Mouse (Mus musculus): ENCODE results near the gene Krtap9-3. TPM values are rescaled to one million over a fixed set of nuclear protein-coding genes. Genes with fewer than 3 reads are reported as not detected.
"Not testable (repeated sequence)": the region's sequence is repeated elsewhere in the genome, so short reads cannot be mapped to it uniquely, and the experiment has no call there.

Gene Krtap9-3
- polyA plus RNA-seq, 1 experiment from 2014 or later, result not detected

- ATAC-seq (ENCODE audit: low read depth) (no peak), DNase-seq (ENCODE audit: low spot score) (no peak)
- H3K9me3 ChIP-seq (ENCODE audit: control insufficient read depth, low read length), result no peaks in the 10 kb centered on the region
- H3K4me3 ChIP-seq (ENCODE audit: low read depth, low read length), result no peak within 1 kb of the TSS
- no peaks in the 10 kb centered on the region for H3K4me1 ChIP-seq (ENCODE audit: control insufficient read depth, insufficient read depth, low read length)
- no peaks in the 10 kb centered on the region for H3K27me3 ChIP-seq (replicated peaks; ENCODE audit: control insufficient read depth, insufficient read depth, low read length)
- no peak within 1 kb of the TSS for H3K9ac ChIP-seq (ENCODE audit: low read depth, low read length)
- H3K4me2 ChIP-seq (ENCODE audit: low read depth, low read length), result no peak within 1 kb of the TSS
- H3K36me3 ChIP-seq (ENCODE audit: control insufficient read depth, insufficient read depth, low read length), result no peaks in the 10 kb centered on the region
- 67% methylated on average over 4 of the region's 4 CpGs for WGBS
- no peak within 1 kb of the TSS for H3K27ac ChIP-seq (replicated peaks; ENCODE audit: low read depth, low read length)
Measured at GRCm38 (mm10) chr11:99628138-99628537, 30.2 kb upstream of the Krtap9-3 start, which contains the start of gene Krtap4-1. TSS of gene Krtap4-1 (minus strand) at chr11:99628238.

GRCm38 (mm10) chr11:99620335-99620734, 22.4 kb upstream of the Krtap9-3 start, which contains the start of gene Gm11562:
TSS of gene Gm11562 (minus strand) at chr11:99620435.
- no peaks in the 10 kb centered on the region for H3K9me3 ChIP-seq (ENCODE audit: control insufficient read depth, low read length)
- DNase-seq (ENCODE audit: low spot score) (no peak), ATAC-seq (ENCODE audit: low read depth) (no peak)
- no peaks in the 10 kb centered on the region for H3K27me3 ChIP-seq (replicated peaks; ENCODE audit: control insufficient read depth, insufficient read depth, low read length)
- H3K9ac ChIP-seq (ENCODE audit: low read depth, low read length), result no peak within 1 kb of the TSS
- H3K27ac ChIP-seq (replicated peaks; ENCODE audit: low read depth, low read length), result no peak within 1 kb of the TSS
- no peaks in the 10 kb centered on the region for H3K36me3 ChIP-seq (ENCODE audit: control insufficient read depth, insufficient read depth, low read length)
- no peaks in the 10 kb centered on the region for H3K4me1 ChIP-seq (ENCODE audit: control insufficient read depth, insufficient read depth, low read length)
- WGBS, result 72% methylated on average over 2 of the region's 2 CpGs
- H3K4me2 ChIP-seq (ENCODE audit: low read depth, low read length), result no peak within 1 kb of the TSS
- H3K4me3 ChIP-seq (ENCODE audit: low read depth, low read length), result no peak within 1 kb of the TSS

GRCm38 (mm10) chr11:99614796-99615363, 17.0 kb upstream of the Krtap9-3 start, which contains the start of gene Krtap2-4:
TSS of gene Krtap2-4 (minus strand) at chr11:99614846.
- H3K4me2 ChIP-seq (ENCODE audit: low read depth, low read length), result no peak within 1 kb of the TSS
- ATAC-seq (ENCODE audit: low read depth) (no peak), DNase-seq (ENCODE audit: low spot score) (no peak)
- no peak within 1 kb of the TSS for H3K27ac ChIP-seq (replicated peaks; ENCODE audit: low read depth, low read length)
- WGBS, result 71% methylated on average over 3 of the region's 3 CpGs
- H3K9ac ChIP-seq (ENCODE audit: low read depth, low read length), result no peak within 1 kb of the TSS
- no peaks in the 10 kb centered on the region for H3K27me3 ChIP-seq (replicated peaks; ENCODE audit: control insufficient read depth, insufficient read depth, low read length)
- H3K4me1 ChIP-seq (ENCODE audit: control insufficient read depth, insufficient read depth, low read length), result no peaks in the 10 kb centered on the region
- no peaks in the 10 kb centered on the region for H3K9me3 ChIP-seq (ENCODE audit: control insufficient read depth, low read length)
- no peaks in the 10 kb centered on the region for H3K36me3 ChIP-seq (ENCODE audit: control insufficient read depth, insufficient read depth, low read length)
- H3K4me3 ChIP-seq (ENCODE audit: low read depth, low read length), result no peak within 1 kb of the TSS

GRCm38 (mm10) chr11:99610089-99610488, 12.2 kb upstream of the Krtap9-3 start, which contains the start of gene Gm11937:
TSS of gene Gm11937 (minus strand) at chr11:99610189.
- WGBS, result 54% methylated on average over 1 of the region's 2 CpGs

GRCm38 (mm10) chr11:99609126-99609525, 11.2 kb upstream of the Krtap9-3 start:
- Histone ChIP-seq H3K27ac (replicated peaks; ENCODE audit: low read depth, low read length) (no peak overlapping the region), H3K4me2 (ENCODE audit: low read depth, low read length) (no peak overlapping the region), H3K36me3 (ENCODE audit: control insufficient read depth, insufficient read depth, low read length) (no peaks in the 10 kb centered on the region), H3K9ac (ENCODE audit: low read depth, low read length) (no peak overlapping the region), H3K27me3 (replicated peaks; ENCODE audit: control insufficient read depth, insufficient read depth, low read length) (no peaks in the 10 kb centered on the region), H3K4me3 (ENCODE audit: low read depth, low read length) (no peak overlapping the region), H3K9me3 (ENCODE audit: control insufficient read depth, low read length) (no peaks in the 10 kb centered on the region), H3K4me1 (ENCODE audit: control insufficient read depth, insufficient read depth, low read length) (no peaks in the 10 kb centered on the region)
- ATAC-seq (ENCODE audit: low read depth) (no peak), DNase-seq (ENCODE audit: low spot score) (no peak)
- WGBS, result 54% methylated on average over 1 of the region's 1 CpGs

More at GRCm38 (mm10) chr11:99610089-99610488, 12.2 kb upstream of the Krtap9-3 start, which contains the start of gene Gm11937:
- H3K4me3 ChIP-seq (ENCODE audit: low read depth, low read length); H3K4me1 ChIP-seq (ENCODE audit: control insufficient read depth, insufficient read depth, low read length); H3K9me3 ChIP-seq (ENCODE audit: control insufficient read depth, low read length); H3K36me3 ChIP-seq (ENCODE audit: control insufficient read depth, insufficient read depth, low read length); H3K4me2 ChIP-seq (ENCODE audit: low read depth, low read length); H3K27ac ChIP-seq (replicated peaks; ENCODE audit: low read depth, low read length); H3K9ac ChIP-seq (ENCODE audit: low read depth, low read length); DNase-seq (ENCODE audit: low spot score); H3K27me3 ChIP-seq (replicated peaks; ENCODE audit: control insufficient read depth, insufficient read depth, low read length); ATAC-seq (ENCODE audit: low read depth): not testable (repeated sequence)

GRCm38 (mm10) chr11:99603208-99603607, 5.3 kb upstream of the Krtap9-3 start, which contains the start of gene Gm11938:
TSS of gene Gm11938 (minus strand) at chr11:99603308.
- H3K9me3 ChIP-seq (ENCODE audit: control insufficient read depth, low read length); H3K4me1 ChIP-seq (ENCODE audit: control insufficient read depth, insufficient read depth, low read length); H3K27me3 ChIP-seq (replicated peaks; ENCODE audit: control insufficient read depth, insufficient read depth, low read length); H3K27ac ChIP-seq (replicated peaks; ENCODE audit: low read depth, low read length); H3K9ac ChIP-seq (ENCODE audit: low read depth, low read length); ATAC-seq (ENCODE audit: low read depth); H3K4me2 ChIP-seq (ENCODE audit: low read depth, low read length); H3K36me3 ChIP-seq (ENCODE audit: control insufficient read depth, insufficient read depth, low read length); DNase-seq (ENCODE audit: low spot score); H3K4me3 ChIP-seq (ENCODE audit: low read depth, low read length): not testable (repeated sequence)
- 63% methylated on average over 1 of the region's 1 CpGs for whole genome bisulfite sequencing

- Histone ChIP-seq H3K36me3 (ENCODE audit: control insufficient read depth, insufficient read depth, low read length) (no peaks in the 10 kb centered on the region), H3K9me3 (ENCODE audit: control insufficient read depth, low read length) (no peaks in the 10 kb centered on the region), H3K27ac (replicated peaks; ENCODE audit: low read depth, low read length) (no peak within 1 kb of the TSS), H3K27me3 (replicated peaks; ENCODE audit: control insufficient read depth, insufficient read depth, low read length) (no peaks in the 10 kb centered on the region), H3K4me1 (ENCODE audit: control insufficient read depth, insufficient read depth, low read length) (no peaks in the 10 kb centered on the region), H3K4me3 (ENCODE audit: low read depth, low read length) (no peak within 1 kb of the TSS), H3K9ac (ENCODE audit: low read depth, low read length) (no peak within 1 kb of the TSS), H3K4me2 (ENCODE audit: low read depth, low read length) (no peak within 1 kb of the TSS)
- 91% methylated on average over 3 of the region's 6 CpGs for WGBS
- no peak for ATAC-seq (ENCODE audit: low read depth)
- no peak for DNase-seq (ENCODE audit: low spot score)
Measured at GRCm38 (mm10) chr11:99590981-99591380, 6.9 kb downstream of the Krtap9-3 start, which contains the start of gene Krtap1-3. TSS of gene Krtap1-3 (minus strand) at chr11:99591339.

- H3K4me1 ChIP-seq (ENCODE audit: control insufficient read depth, insufficient read depth, low read length), result no peaks in the 10 kb centered on the region
- H3K27me3 ChIP-seq (replicated peaks; ENCODE audit: control insufficient read depth, insufficient read depth, low read length), result no peaks in the 10 kb centered on the region
- no peak overlapping the region for H3K4me3 ChIP-seq (ENCODE audit: low read depth, low read length)
- DNase-seq (ENCODE audit: low spot score) (no peak), ATAC-seq (ENCODE audit: low read depth) (no peak)
- H3K9ac ChIP-seq (ENCODE audit: low read depth, low read length), result no peak overlapping the region
- no peaks in the 10 kb centered on the region for H3K9me3 ChIP-seq (ENCODE audit: control insufficient read depth, low read length)
- 89% methylated on average over 7 of the region's 7 CpGs for WGBS
- no peak overlapping the region for H3K4me2 ChIP-seq (ENCODE audit: low read depth, low read length)
- H3K36me3 ChIP-seq (ENCODE audit: control insufficient read depth, insufficient read depth, low read length), result no peaks in the 10 kb centered on the region
- no peak overlapping the region for H3K27ac ChIP-seq (replicated peaks; ENCODE audit: low read depth, low read length)
Measured at GRCm38 (mm10) chr11:99585096-99585495, 12.8 kb downstream of the Krtap9-3 start.

GRCm38 (mm10) chr11:99583245-99583704, 14.6 kb downstream of the Krtap9-3 start, which contains the start of gene Krtap1-4:
TSS of gene Krtap1-4 (minus strand) at chr11:99583654.
- ATAC-seq (ENCODE audit: low read depth) (no peak), DNase-seq (ENCODE audit: low spot score) (no peak)
- H3K4me2 ChIP-seq (ENCODE audit: low read depth, low read length), result no peak within 1 kb of the TSS
- no peak within 1 kb of the TSS for H3K27ac ChIP-seq (replicated peaks; ENCODE audit: low read depth, low read length)
- 57% methylated on average over 3 of the region's 5 CpGs for WGBS
- H3K4me1 ChIP-seq (ENCODE audit: control insufficient read depth, insufficient read depth, low read length), result no peaks in the 10 kb centered on the region
- no peak within 1 kb of the TSS for H3K4me3 ChIP-seq (ENCODE audit: low read depth, low read length)
- no peaks in the 10 kb centered on the region for H3K36me3 ChIP-seq (ENCODE audit: control insufficient read depth, insufficient read depth, low read length)
- no peaks in the 10 kb centered on the region for H3K27me3 ChIP-seq (replicated peaks; ENCODE audit: control insufficient read depth, insufficient read depth, low read length)
- H3K9me3 ChIP-seq (ENCODE audit: control insufficient read depth, low read length), result no peaks in the 10 kb centered on the region
- no peak within 1 kb of the TSS for H3K9ac ChIP-seq (ENCODE audit: low read depth, low read length)
